Mouse (Mus musculus) T-cell, adult 2 months (primary cell): ENCODE results near the gene St8sia1.

Experiments used
- DNase-seq: peaks from one replicate; pipeline ENCODE4 v3.0.0; 2022; ENCODE audit warnings: low spot score

Gene St8sia1

GRCm38 (mm10) chr6:142823008-142823787, 141.1 kb downstream of the St8sia1 start:
- no peak for DNase-seq

DNA sequence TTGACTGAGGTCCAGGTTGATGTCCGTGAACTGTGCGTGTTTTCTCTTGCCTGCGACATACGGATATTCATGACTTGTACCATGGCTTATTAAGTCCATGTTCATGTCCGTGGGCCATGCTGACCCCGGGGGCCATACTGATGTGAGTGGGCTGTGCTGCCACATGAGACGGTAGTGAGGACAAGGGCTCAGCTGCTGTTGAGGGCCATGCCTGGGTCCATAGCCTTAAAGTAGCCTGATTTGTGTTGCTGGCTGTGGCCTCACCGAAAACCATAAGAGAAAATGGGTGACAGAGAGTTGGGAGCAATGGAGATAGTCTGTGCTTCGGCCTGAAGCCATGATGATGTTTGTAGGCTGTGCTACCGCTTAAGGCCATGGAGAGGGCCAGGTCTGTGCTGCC, 145.9 kb downstream of the St8sia1 start:
- no peak for DNase-seq

GRCm38 (mm10) chr6:142815513-142815912, 148.7 kb downstream of the St8sia1 start:
- DNase-seq: no peak

- DNase-seq: peak; percentile 82
These were observed 149.7 kb downstream of the St8sia1 start for GRCm38 (mm10) chr6:142814495-142814921.

GRCm38 (mm10) chr6:142814011-142814410, 150.2 kb downstream of the St8sia1 start:
- no peak for DNase-seq

DNA sequence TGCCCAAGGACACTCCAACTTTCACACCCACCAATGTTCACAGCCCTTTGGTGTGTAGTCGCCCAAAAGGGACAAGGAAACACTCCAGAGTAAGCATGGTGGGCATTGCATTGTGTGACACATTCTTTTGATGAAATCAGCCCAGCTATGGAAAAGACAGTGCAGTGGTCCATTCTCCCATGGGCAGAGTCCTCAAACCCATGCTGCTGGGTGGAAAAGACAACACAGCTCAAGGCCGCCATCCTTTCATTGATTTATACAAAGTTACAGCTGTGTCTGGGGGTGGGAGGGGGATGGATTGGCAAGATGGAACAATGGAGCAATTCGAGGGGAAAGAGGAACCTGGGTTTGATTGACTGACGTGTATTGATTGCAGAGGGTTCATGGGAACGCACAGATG, 151.3 kb downstream of the St8sia1 start:
- no peak for DNase-seq

- no peak for DNase-seq
These were observed 154.0 kb downstream of the St8sia1 start for GRCm38 (mm10) chr6:142810239-142810638.

- DNase-seq: peak; percentile 15
These were observed 154.7 kb downstream of the St8sia1 start for GRCm38 (mm10) chr6:142809373-142810098.

DNA sequence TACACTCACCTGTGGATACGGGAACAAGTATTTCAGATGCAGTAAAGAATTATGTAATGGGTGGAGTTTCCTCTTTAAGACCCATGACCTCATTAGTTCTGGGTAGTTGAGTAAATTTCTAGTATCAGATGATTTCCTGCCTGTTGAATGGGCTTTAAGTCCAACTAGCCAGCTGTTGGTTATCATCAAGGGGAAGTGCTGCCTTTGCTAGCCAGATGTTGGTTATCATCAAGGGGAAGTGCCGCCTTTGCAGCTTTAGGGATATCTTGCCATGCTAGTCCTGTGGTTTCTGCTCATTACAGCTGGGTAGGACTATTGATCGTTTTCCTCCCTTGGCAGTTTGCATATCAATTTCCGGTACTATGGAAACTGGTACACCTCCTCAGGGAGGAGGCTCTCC, 157.9 kb downstream of the St8sia1 start:
- no peak for DNase-seq

DNA sequence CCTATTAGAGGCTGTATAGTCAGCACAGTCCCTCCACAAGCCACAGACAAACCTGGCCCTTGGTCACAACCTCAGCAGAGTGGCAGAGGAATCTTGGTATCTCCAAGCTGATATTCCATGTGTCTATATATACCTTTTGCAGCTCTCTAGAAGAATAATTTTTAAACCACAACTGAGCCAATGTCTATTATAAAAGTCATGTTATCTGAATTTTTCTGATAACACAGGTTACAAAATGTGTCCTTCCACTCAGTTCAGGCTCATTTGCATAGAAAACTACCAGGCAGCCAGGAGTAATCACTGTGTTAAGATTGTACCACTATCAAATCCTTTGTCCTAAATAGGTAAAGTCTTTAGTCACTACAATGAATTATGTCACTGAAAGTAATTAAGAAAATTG, 159.8 kb downstream of the St8sia1 start, which contains the start of gene Sult6b2:
Gene Sult6b2, minus strand, starts transcription at position 101 of the 400 bp plus-strand sequence.
- DNase-seq: no peak

- DNase-seq: no peak
These were observed 161.4 kb downstream of the St8sia1 start for GRCm38 (mm10) chr6:142802617-142803525.

DNA sequence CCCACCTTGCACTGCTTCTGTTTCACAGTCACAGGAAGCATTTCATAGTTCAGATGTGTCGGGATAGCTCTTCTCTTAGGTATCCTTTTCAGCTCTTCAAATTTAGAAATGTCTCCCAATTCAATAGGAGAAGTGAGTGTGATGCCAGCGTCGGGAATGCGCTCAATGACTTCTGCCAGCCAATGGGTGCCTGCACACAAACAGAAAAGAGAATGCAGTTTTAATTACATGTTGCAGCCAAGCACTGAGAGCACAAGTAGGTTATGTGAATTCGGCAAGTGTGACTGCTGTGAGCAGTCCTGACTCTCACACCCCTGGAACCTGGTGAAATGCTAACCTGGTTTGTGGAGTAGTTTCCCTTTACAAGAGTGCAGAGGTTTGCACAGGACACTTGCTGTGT, 162.6 kb downstream of the St8sia1 start:
- no peak for DNase-seq

- DNase-seq: no peak
These were observed 164.4 kb downstream of the St8sia1 start for GRCm38 (mm10) chr6:142799704-142800374.

DNA sequence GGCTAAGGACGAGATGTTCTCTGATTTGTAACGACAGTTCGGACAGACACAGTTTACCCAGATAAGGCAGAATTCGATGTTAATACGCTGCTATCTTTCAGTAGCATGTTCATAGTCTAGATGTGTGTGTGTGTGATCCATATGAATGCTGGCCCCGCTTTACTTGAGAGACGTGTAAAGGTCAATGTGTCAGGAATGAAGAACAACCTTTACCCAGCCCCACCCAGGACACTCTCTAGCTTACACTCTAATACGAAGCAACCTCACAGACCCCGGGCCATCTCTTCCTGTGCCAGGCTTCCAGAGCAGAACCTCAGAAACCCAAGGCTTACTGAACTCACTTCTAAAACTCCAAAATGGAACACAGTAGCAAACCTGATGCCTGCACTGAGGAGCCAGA, 165.4 kb downstream of the St8sia1 start:
- no peak for DNase-seq

- no peak for DNase-seq
These were observed 166.3 kb downstream of the St8sia1 start for GRCm38 (mm10) chr6:142797996-142798395.

DNA sequence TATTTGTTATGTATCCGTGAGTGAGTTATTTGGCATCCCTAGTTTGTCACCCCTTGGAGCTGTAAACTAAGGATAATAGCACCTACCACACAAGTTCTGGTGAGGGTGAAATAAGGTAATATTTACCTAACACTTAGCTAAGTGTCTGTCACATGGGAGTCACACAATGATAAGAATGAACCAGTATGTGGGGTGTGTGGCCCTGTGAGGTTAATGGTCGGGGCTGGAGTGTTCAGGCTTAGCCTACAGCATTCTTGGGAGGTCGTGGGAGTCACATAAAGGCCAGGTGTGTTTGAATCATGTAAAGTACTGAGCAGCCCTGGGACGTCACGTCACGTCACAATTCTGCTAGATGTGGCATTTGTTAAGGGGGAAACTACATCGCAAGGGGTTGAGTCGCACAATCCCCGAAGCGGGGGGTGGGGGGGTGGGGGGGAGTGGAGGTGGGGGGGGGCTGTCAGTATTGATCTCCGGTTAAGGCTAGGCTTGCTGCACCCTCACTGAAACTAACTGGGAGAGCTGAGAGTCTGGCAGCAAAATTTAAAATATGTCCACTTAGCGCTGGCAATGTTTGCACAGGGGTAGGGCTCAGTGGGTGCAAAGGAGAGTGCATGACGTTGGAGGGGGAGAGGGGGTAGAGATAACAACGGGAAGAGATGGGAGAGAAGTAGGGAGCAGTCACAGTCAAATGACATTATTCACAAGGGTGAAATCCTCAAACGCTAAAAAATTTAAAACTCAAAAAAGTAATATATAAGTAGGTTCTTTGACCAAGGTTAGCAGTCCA, 168.4 kb downstream of the St8sia1 start:
- DNase-seq: no peak

GRCm38 (mm10) chr6:142795087-142795486, 169.2 kb downstream of the St8sia1 start:
- no peak for DNase-seq

GRCm38 (mm10) chr6:142793468-142793867, 170.8 kb downstream of the St8sia1 start:
- DNase-seq: no peak

- no peak for DNase-seq
These were observed 171.8 kb downstream of the St8sia1 start for GRCm38 (mm10) chr6:142792241-142792968.

DNA sequence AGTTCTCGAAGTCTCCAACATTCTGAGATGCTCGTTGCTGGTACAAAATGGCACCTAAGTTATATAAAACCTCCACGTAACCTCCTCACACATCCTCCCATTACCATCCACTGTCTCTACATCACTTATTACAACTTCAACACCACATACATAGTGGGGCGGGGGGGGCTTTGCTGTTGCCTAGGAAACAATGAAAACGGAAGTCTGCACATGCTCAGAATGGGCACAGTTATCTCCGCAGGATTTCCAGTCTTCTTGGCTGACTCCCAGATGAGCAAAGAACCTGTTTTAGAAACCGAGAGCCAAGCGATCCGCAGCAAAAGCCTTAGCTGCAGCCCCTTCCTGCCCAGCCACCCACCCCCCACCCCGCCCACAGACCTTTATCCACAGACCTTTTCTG, 174.5 kb downstream of the St8sia1 start:
- DNase-seq: no peak
